Mouse (Mus musculus) CH12.LX (cell line): ENCODE measurements around the gene Urad. TPM values are rescaled to one million over a fixed set of nuclear protein-coding genes. Genes with fewer than 3 reads are reported as not detected.

Source experiments
- DNase-seq: peaks from one replicate; pipeline ENCODE4 v3.0.0-alpha.2; 2013; ENCODE audit errors: extremely low read depth
- H3K27ac ChIP-seq: 2 replicates; pipeline ENCODE4 v1.5.1; 2012; ENCODE audit warnings: low read depth, mild to moderate bottlenecking, control low read depth, moderate library complexity; ENCODE audit not compliant: insufficient read depth
- H3K27me3 ChIP-seq: replicated peaks from 2 replicates; pipeline ENCODE3; 2012; ENCODE audit warnings: inconsistent platforms
- H3K36me3 ChIP-seq, 2 experiments: replicated peaks in 1 of 2; 2 replicates each; pipeline versions ENCODE3 to v1.6.1; 2012; ENCODE audit warnings: inconsistent platforms in 1 of 2, low read length in 1 of 2, mild to moderate bottlenecking in 1 of 2, mixed read lengths in 1 of 2, moderate library complexity in 1 of 2; ENCODE audit not compliant: control insufficient read depth in 1 of 2, insufficient read depth in 1 of 2
- H3K4me1 ChIP-seq, 2 experiments: 2 replicates each; pipeline ENCODE4 v1.6.1; 2012; ENCODE audit warnings: inconsistent platforms in 1 of 2, moderate library complexity in 1 of 2; ENCODE audit not compliant: insufficient read depth in 2 of 2, control insufficient read depth in 1 of 2
- H3K4me2 ChIP-seq: 2 replicates; pipeline ENCODE4 v1.6.1; 2012; ENCODE audit warnings: low read depth, mild to moderate bottlenecking, control low read depth; ENCODE audit not compliant: poor library complexity, insufficient read depth, severe bottlenecking
- H3K4me3 ChIP-seq, 3 experiments: fragments of 150-350 bp in 1 of 3; sonication (generic) in 1 of 3; replicated peaks in 1 of 3; 2 replicates each; pipeline versions ENCODE3 to v1.5.1; 2011 to 2012; ENCODE audit warnings: low read depth in 2 of 3, low read length in 2 of 3, mild to moderate bottlenecking in 2 of 3, moderate library complexity in 2 of 3, control low read depth in 1 of 3, improper control_type of control experiment in 1 of 3, inconsistent platforms in 1 of 3, mixed read lengths in 1 of 3; ENCODE audit not compliant: poor library complexity in 1 of 3
- H3K79me2 ChIP-seq: replicated peaks from 2 replicates; pipeline ENCODE4 v1.6.1; 2012; ENCODE audit warnings: mild to moderate bottlenecking, moderate library complexity; ENCODE audit not compliant: control insufficient read depth, poor library complexity, insufficient read depth, severe bottlenecking; ENCODE audit errors: extremely low read depth
- H3K9ac ChIP-seq: 2 replicates; pipeline ENCODE4 v1.6.1; 2012; ENCODE audit warnings: low read depth, mild to moderate bottlenecking, control low read depth, moderate library complexity; ENCODE audit not compliant: insufficient read depth
- H3K9me3 ChIP-seq: replicated peaks from 2 replicates; pipeline ENCODE3; 2012; ENCODE audit warnings: low read length, inconsistent platforms, mixed read lengths
- CHD2 ChIP-seq: IDR thresholded peaks from 2 replicates; pipeline ENCODE4 v1.6.1; 2011; ENCODE audit warnings: low read length, improper control_type of control experiment
- CTCF ChIP-seq, 2 experiments: IDR thresholded peaks in 1 of 2; conservative IDR thresholded peaks in 1 of 2; 2 replicates each; pipeline ENCODE4 v1.5.1; 2011 to 2012; ENCODE audit warnings: low read depth in 2 of 2, low read length in 2 of 2, improper control_type of control experiment in 1 of 2, inconsistent platforms in 1 of 2, mild to moderate bottlenecking in 1 of 2, moderate library complexity in 1 of 2
- E2F4 ChIP-seq: IDR thresholded peaks from 2 replicates; pipeline ENCODE4 v1.6.1; 2011; ENCODE audit warnings: low read depth, low read length, improper control_type of control experiment; ENCODE audit not compliant: insufficient replicate concordance
- ETS1 ChIP-seq: conservative IDR thresholded peaks from 2 replicates; pipeline ENCODE4 v1.6.1; 2012; ENCODE audit warnings: low read depth, mild to moderate bottlenecking, inconsistent platforms, low read length, improper control_type of control experiment, moderate library complexity
- GABPA ChIP-seq: IDR thresholded peaks from 2 replicates; pipeline ENCODE4 v1.6.1; 2012; ENCODE audit warnings: low read depth, low read length, improper control_type of control experiment, inconsistent platforms; ENCODE audit not compliant: insufficient replicate concordance
- MAX ChIP-seq: IDR thresholded peaks from 2 replicates; pipeline ENCODE4 v1.6.1; 2011; ENCODE audit warnings: low read length, improper control_type of control experiment
- NELFE ChIP-seq: IDR thresholded peaks from 2 replicates; pipeline ENCODE4 v1.6.1; 2011; ENCODE audit warnings: low read depth, low read length, improper control_type of control experiment
- PAX5 ChIP-seq: IDR thresholded peaks from 2 replicates; pipeline ENCODE4 v1.6.1; 2012; ENCODE audit warnings: low read length, inconsistent platforms, mixed read lengths
- RCOR1 ChIP-seq: conservative IDR thresholded peaks from 2 replicates; pipeline ENCODE4 v1.6.1; 2012; ENCODE audit warnings: low read depth, mild to moderate bottlenecking, inconsistent platforms, low read length, improper control_type of control experiment
- TBP ChIP-seq: conservative IDR thresholded peaks from 2 replicates; pipeline ENCODE4 v1.6.1; 2011; ENCODE audit warnings: low read depth, low read length, improper control_type of control experiment
- TCF12 ChIP-seq: IDR thresholded peaks from 2 replicates; pipeline ENCODE4 v1.6.1; 2014; ENCODE audit warnings: low read depth, mild to moderate bottlenecking, inconsistent platforms, low read length, improper control_type of control experiment
- USF1 ChIP-seq: IDR thresholded peaks from 2 replicates; pipeline ENCODE4 v1.6.1; 2014; ENCODE audit warnings: low read depth, mild to moderate bottlenecking, inconsistent platforms, low read length, improper control_type of control experiment
- USF2 ChIP-seq: conservative IDR thresholded peaks from 2 replicates; pipeline ENCODE4 v1.6.1; 2011; ENCODE audit warnings: low read depth, low read length, improper control_type of control experiment
- ZNF384 ChIP-seq: IDR thresholded peaks from 2 replicates; pipeline ENCODE4 v1.6.1; 2012; ENCODE audit warnings: low read depth, low read length, improper control_type of control experiment, inconsistent platforms
- dilution Hi-C: fragments of 300-500 bp; cut with MboI; formaldehyde crosslinking; loops from 2 replicates; pipeline ENCODE4 v1.14.3; 2020; ENCODE audit warnings: low sequenced_read_pairs; ENCODE audit not compliant: extremely low pct_unique_long_range_greater_than_20kb, extremely low pct_ligation_motif_present
- in situ Hi-C: fragments of 300-500 bp; cut with MboI; formaldehyde crosslinking; loops from 3 replicates; pipeline ENCODE4 v1.14.3; 2019; ENCODE audit warnings: low sequenced_read_pairs, low pct_ligation_motif_present, low pct_unique_long_range_greater_than_20kb, mixed read lengths
- polyA plus RNA-seq: library from polyadenylated mRNA; unstranded; fragments of >175 nt; gene quantifications from 2 replicates; pipeline ENCODE4 v1.2.1, GENCODE M21; 2012; ENCODE audit warnings: low read depth; ENCODE audit not compliant: insufficient read length
- total RNA-seq, 2 experiments: library from RNA; depleted of rRNA; stranded (reverse); fragments of 300-350 nt in 1 of 2; fragments of >200 nt in 1 of 2; gene quantifications; 2 replicates each; pipeline ENCODE4 v1.2.3; 2012 to 2014

Gene Urad
- total and polyA plus RNA-seq, 3 experiments, result not detected

- dilution Hi-C loops, result no loop called here
- H3K27me3 ChIP-seq, result peaks cover 66% of the 10 kb centered on the region
- no peaks in the 10 kb centered on the region for H3K36me3 ChIP-seq
Measured at GRCm38 (mm10) chr5:147272808-147273345, 49.4 kb downstream of the Urad start.

DNA sequence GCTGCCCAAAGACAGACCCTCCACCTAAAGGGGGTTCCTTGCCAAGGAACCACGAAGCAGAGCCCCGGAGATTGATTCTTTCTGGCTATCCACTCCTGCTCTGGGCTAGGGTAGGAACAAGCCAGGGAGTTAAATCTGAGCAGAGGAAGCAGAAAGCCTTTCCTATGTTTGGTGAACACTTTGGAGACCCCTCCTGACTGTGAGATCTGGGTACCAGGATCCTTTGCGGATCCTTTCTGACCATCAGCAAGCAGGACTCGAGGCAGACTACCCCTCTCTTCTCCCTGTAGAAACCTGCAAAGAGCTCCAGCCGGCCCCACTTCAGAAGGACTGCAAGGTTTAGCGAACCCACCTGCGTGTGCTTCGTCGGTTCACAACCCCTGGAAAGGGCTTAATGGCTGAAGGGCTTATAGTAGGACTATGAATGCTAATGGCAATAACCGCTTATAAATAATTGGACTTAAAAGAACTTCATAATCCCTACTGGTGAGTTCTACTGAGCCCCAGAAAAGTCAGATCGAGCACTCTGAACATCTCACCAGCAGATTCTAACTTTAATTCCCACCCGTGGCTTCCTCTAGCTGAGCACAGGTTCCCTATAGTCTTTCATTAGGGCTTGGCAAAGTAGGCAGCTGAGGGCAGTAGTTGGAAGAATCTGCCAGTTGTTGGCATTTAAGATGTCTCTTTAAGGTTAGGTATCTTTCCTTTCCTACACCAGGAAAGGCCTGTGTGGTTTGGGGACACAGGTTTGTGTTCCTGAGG lies 50.0 kb downstream of the Urad start:
- H3K79me2 ChIP-seq, result no peaks in the 10 kb centered on the region
- no peaks in the 10 kb centered on the region for H3K4me1 ChIP-seq
- no peaks in the 10 kb centered on the region for H3K36me3 ChIP-seq
- H3K27ac ChIP-seq, result no peak overlapping the region
- in situ Hi-C loops, result no loop called here
- DNase-seq, result no peak
- H3K9ac ChIP-seq, result no peak overlapping the region
- no peaks in the 10 kb centered on the region for H3K9me3 ChIP-seq
- TF ChIP-seq TCF12 (no peak), RCOR1 (no peak), CHD2 (no peak), NELFE (no peak), PAX5 (no peak), TBP (no peak), GABPA (no peak), MAX (no peak), CTCF (conservative IDR thresholded peaks at IDR 0.05 in 1 of 2, IDR thresholded peaks at IDR 0.05 in 1 of 2; ENCODE audit: low read depth in 2 of 2, low read length in 2 of 2) (no peak), ZNF384 (no peak), E2F4 (no peak), USF2 (no peak)
- TF ChIP-seq, all 38 proteins: peak for 0
- peaks cover 63% of the 10 kb centered on the region for H3K27me3 ChIP-seq
- no peak overlapping the region for H3K4me2 ChIP-seq
- dilution Hi-C loops, result no loop called here
- H3K4me3 ChIP-seq, result no peak overlapping the region

More at GRCm38 (mm10) chr5:147272808-147273345, 49.4 kb downstream of the Urad start:
- no peak overlapping the region for H3K4me3 ChIP-seq
- no peaks in the 10 kb centered on the region for H3K4me1 ChIP-seq
- in situ Hi-C loops, result no loop called here
- no peaks in the 10 kb centered on the region for H3K79me2 ChIP-seq
- H3K9ac ChIP-seq, result no peak overlapping the region
- no peak for DNase-seq
- H3K4me2 ChIP-seq, result no peak overlapping the region
- H3K9me3 ChIP-seq, result no peaks in the 10 kb centered on the region
- H3K27ac ChIP-seq, result no peak overlapping the region
- TF ChIP-seq RCOR1 (no peak), E2F4 (no peak), ETS1 (no peak), GABPA (no peak), TCF12 (no peak), USF2 (no peak), CHD2 (no peak), USF1 (no peak)
